Mouse (Mus musculus) hindbrain, embryonic 13.5 days (tissue): Measurements from ENCODE around the gene Irak2. TPM values are rescaled to one million over a fixed set of nuclear protein-coding genes. Genes with fewer than 3 reads are reported as not detected.
A peak's percentile ranks its signal among the peaks of the same experiment; 100 is the strongest.
"Not testable (repeated sequence)": the region's sequence is repeated elsewhere in the genome, so short reads cannot be mapped to it uniquely, and the experiment has no call there.

Source experiments
- ATAC-seq: fragments of 200-750 bp; cut with Nextera tagmentation; 2 replicates; pipeline ENCODE4 v1.8.0; 2017; ENCODE audit warnings: moderate TSS enrichment; ENCODE audit not compliant: low FRiP score
- H3K27ac ChIP-seq: fragments of 300-500 bp; sonication (generic); 2 replicates; pipeline ENCODE4 v1.5.1; 2015; ENCODE audit warnings: inconsistent platforms, mild to moderate bottlenecking, moderate library complexity
- H3K27me3 ChIP-seq: fragments of 300-500 bp; sonication (generic); 2 replicates; pipeline ENCODE4 v1.6.1; 2015; ENCODE audit warnings: mild to moderate bottlenecking, inconsistent platforms
- H3K36me3 ChIP-seq: fragments of 300-500 bp; sonication (generic); 2 replicates; pipeline ENCODE4 v1.6.1; 2015; ENCODE audit warnings: mild to moderate bottlenecking, inconsistent platforms
- H3K4me1 ChIP-seq: fragments of 300-500 bp; sonication (generic); replicated peaks from 2 replicates; pipeline ENCODE4 v1.6.1; 2015; ENCODE audit warnings: inconsistent platforms
- H3K4me2 ChIP-seq: fragments of 300-500 bp; sonication (generic); 2 replicates; pipeline ENCODE4 v1.6.1; 2015; ENCODE audit warnings: inconsistent platforms, mild to moderate bottlenecking, moderate library complexity
- H3K4me3 ChIP-seq: fragments of 300-500 bp; sonication (generic); 2 replicates; pipeline ENCODE4 v1.5.1; 2015; ENCODE audit warnings: mild to moderate bottlenecking, inconsistent platforms
- H3K9ac ChIP-seq: fragments of 300-500 bp; sonication (generic); 2 replicates; pipeline ENCODE4 v1.6.1; 2015; ENCODE audit warnings: mild to moderate bottlenecking, inconsistent platforms
- H3K9me3 ChIP-seq: fragments of 300-500 bp; sonication (generic); 2 replicates; pipeline ENCODE4 v1.6.1; 2016; ENCODE audit warnings: inconsistent platforms
- WGBS: fragments of 180-500 bp; shearing (Covaris S2); methylation state at CpG from one replicate; pipeline ENCODE4 v1.1.7; 2015; 5-methylcytosine and 5-hydroxymethylcytosine counted together
- polyA plus RNA-seq: library from polyadenylated mRNA; unstranded; fragments of >200 nt; fragmentation: Nextera tagmentation; extraction: Ambion mirVana; gene quantifications from 2 replicates; pipeline ENCODE4 v1.2.1, GENCODE M21; 2015

The Irak2 gene
- polyA plus RNA-seq, 1 experiment from 2014 or later, result 1.7 TPM

- Histone ChIP-seq H3K4me3 (no peak overlapping the region), H3K4me2 (no peak overlapping the region), H3K9ac (no peak overlapping the region), H3K27me3 (no peaks in the 10 kb centered on the region), H3K36me3 (peaks cover 7% of the 10 kb centered on the region), H3K27ac (no peak overlapping the region), H3K9me3 (no peaks in the 10 kb centered on the region), H3K4me1 (peaks cover 41% of the 10 kb centered on the region)
- ATAC-seq, result no peak
- 74% methylated on average over 1 of the region's 1 CpGs for WGBS
Measured at GRCm38 (mm10) chr6:113695203-113695602, 56.9 kb downstream of the Irak2 start.

GRCm38 (mm10) chr6:113695766-113696355 is 57.6 kb downstream of the Irak2 start:
- Histone ChIP-seq H3K9ac (peak overlapping the region; percentile 67), H3K27me3 (no peaks in the 10 kb centered on the region), H3K9me3 (no peaks in the 10 kb centered on the region), H3K4me2 (peak overlapping the region; percentile 93), H3K36me3 (peaks cover 13% of the 10 kb centered on the region), H3K4me1 (peaks cover 40% of the 10 kb centered on the region), H3K27ac (peak overlapping the region; percentile 62; the same call in 1 of the 2 replicates), H3K4me3 (peak overlapping the region; percentile 88)
- 90% methylated on average over 4 of the region's 4 CpGs for WGBS
- no peak for ATAC-seq

GRCm38 (mm10) chr6:113696582-113697221 is 58.4 kb downstream of the Irak2 start, which contains the start of gene Tatdn2:
Gene Tatdn2, plus strand, starts transcription at chr6:113697050.
- under 1% methylated on average over 48 of the region's 58 CpGs for WGBS
- peak within 1 kb of the TSS; percentile 88 for H3K4me3 ChIP-seq
- no peaks in the 10 kb centered on the region for H3K27me3 ChIP-seq

GRCm38 (mm10) chr6:113697222-113698205 is 59.2 kb downstream of the Irak2 start:
- peak; percentile 73 for ATAC-seq
- peaks cover 38% of the 10 kb centered on the region for H3K4me1 ChIP-seq
- WGBS, result under 1% methylated on average over 78 of the region's 113 CpGs

More at GRCm38 (mm10) chr6:113696582-113697221, 58.4 kb downstream of the Irak2 start, which contains the start of gene Tatdn2:
- H3K4me1 ChIP-seq, result peaks cover 38% of the 10 kb centered on the region
- H3K9me3 ChIP-seq, result no peaks in the 10 kb centered on the region
- H3K9ac ChIP-seq, result peak within 1 kb of the TSS; percentile 89
- H3K36me3 ChIP-seq, result peaks cover 20% of the 10 kb centered on the region
- ATAC-seq, result peak; percentile 99
- peak within 1 kb of the TSS; percentile 93 for H3K4me2 ChIP-seq
- H3K27ac ChIP-seq, result peak within 1 kb of the TSS; percentile 87

GRCm38 (mm10) chr6:113712718-113713117 is 74.5 kb downstream of the Irak2 start:
- ATAC-seq, result no peak
- 97% methylated on average over 3 of the region's 3 CpGs for WGBS
- Histone ChIP-seq H3K4me2 (no peak overlapping the region), H3K4me3 (no peak overlapping the region), H3K27me3 (no peaks in the 10 kb centered on the region), H3K27ac (no peak overlapping the region), H3K9me3 (no peaks in the 10 kb centered on the region), H3K9ac (no peak overlapping the region), H3K4me1 (no peaks in the 10 kb centered on the region), H3K36me3 (peaks cover 97% of the 10 kb centered on the region)

More at GRCm38 (mm10) chr6:113697222-113698205, 59.2 kb downstream of the Irak2 start:
- H3K4me3 ChIP-seq, result peak overlapping the region; percentile 88
- peak overlapping the region; percentile 93 for H3K4me2 ChIP-seq
- peak overlapping the region; percentile 87 for H3K27ac ChIP-seq
- peaks cover 28% of the 10 kb centered on the region for H3K36me3 ChIP-seq
- H3K9ac ChIP-seq, result peak overlapping the region; percentile 89
- no peaks in the 10 kb centered on the region for H3K9me3 ChIP-seq
- no peaks in the 10 kb centered on the region for H3K27me3 ChIP-seq

- not testable (repeated sequence) for H3K27ac ChIP-seq, H3K9me3 ChIP-seq, ATAC-seq, H3K4me3 ChIP-seq, H3K4me1 ChIP-seq, H3K9ac ChIP-seq, H3K27me3 ChIP-seq, H3K4me2 ChIP-seq
- H3K36me3 ChIP-seq, result peaks cover 94% of the 10 kb centered on the region
- 89% methylated on average over 5 of the region's 5 CpGs for WGBS
Measured at GRCm38 (mm10) chr6:113713389-113713788, 75.1 kb downstream of the Irak2 start.

- H3K4me3 ChIP-seq, result no peak overlapping the region
- no peak overlapping the region for H3K27ac ChIP-seq
- H3K4me1 ChIP-seq, result no peaks in the 10 kb centered on the region
- no peak for ATAC-seq
- no peaks in the 10 kb centered on the region for H3K27me3 ChIP-seq
- WGBS, result 92% methylated on average over 2 of the region's 2 CpGs
- no peak overlapping the region for H3K4me2 ChIP-seq
- peaks cover 94% of the 10 kb centered on the region for H3K36me3 ChIP-seq
- H3K9me3 ChIP-seq, result no peaks in the 10 kb centered on the region
- H3K9ac ChIP-seq, result no peak overlapping the region
Measured at GRCm38 (mm10) chr6:113714276-113714675, 76.0 kb downstream of the Irak2 start.

- Histone ChIP-seq H3K27ac (no peak overlapping the region), H3K9ac (no peak overlapping the region), H3K4me3 (no peak overlapping the region), H3K27me3 (no peaks in the 10 kb centered on the region), H3K36me3 (peaks cover 94% of the 10 kb centered on the region), H3K9me3 (no peaks in the 10 kb centered on the region), H3K4me2 (no peak overlapping the region), H3K4me1 (no peaks in the 10 kb centered on the region)
- WGBS, result 76% methylated on average over 1 of the region's 1 CpGs
- no peak for ATAC-seq
Measured at GRCm38 (mm10) chr6:113714797-113715196, 76.5 kb downstream of the Irak2 start.

- ATAC-seq, result no peak
- WGBS, result 92% methylated on average over 3 of the region's 3 CpGs
Measured at GRCm38 (mm10) chr6:113717541-113717940, 79.3 kb downstream of the Irak2 start.

GRCm38 (mm10) chr6:113719878-113720277 is 81.6 kb downstream of the Irak2 start, which contains the start of gene Ghrl:
Gene Ghrl, minus strand, starts transcription at chr6:113719880.
- 91% methylated on average over 3 of the region's 3 CpGs for WGBS
- ATAC-seq, result no peak
- no peak within 1 kb of the TSS for H3K9ac ChIP-seq

More at GRCm38 (mm10) chr6:113717541-113717940, 79.3 kb downstream of the Irak2 start:
- Histone ChIP-seq H3K4me1 (no peaks in the 10 kb centered on the region), H3K4me2 (no peak overlapping the region), H3K9me3 (no peaks in the 10 kb centered on the region), H3K27me3 (no peaks in the 10 kb centered on the region), H3K4me3 (no peak overlapping the region), H3K27ac (no peak overlapping the region), H3K36me3 (peaks cover 87% of the 10 kb centered on the region), H3K9ac (no peak overlapping the region)

GRCm38 (mm10) chr6:113721061-113721460 is 82.8 kb downstream of the Irak2 start:
- Histone ChIP-seq H3K36me3 (peaks cover 79% of the 10 kb centered on the region), H3K4me1 (no peaks in the 10 kb centered on the region), H3K27ac (no peak overlapping the region), H3K4me2 (no peak overlapping the region), H3K27me3 (no peaks in the 10 kb centered on the region), H3K9ac (no peak overlapping the region), H3K4me3 (no peak overlapping the region), H3K9me3 (no peaks in the 10 kb centered on the region)
- 95% methylated on average over 4 of the region's 4 CpGs for WGBS
- ATAC-seq, result no peak

More at GRCm38 (mm10) chr6:113719878-113720277, 81.6 kb downstream of the Irak2 start, which contains the start of gene Ghrl:
- no peaks in the 10 kb centered on the region for H3K27me3 ChIP-seq
- H3K27ac ChIP-seq, result no peak within 1 kb of the TSS
- H3K36me3 ChIP-seq, result peaks cover 81% of the 10 kb centered on the region
- no peak within 1 kb of the TSS for H3K4me2 ChIP-seq
- no peaks in the 10 kb centered on the region for H3K9me3 ChIP-seq
- no peaks in the 10 kb centered on the region for H3K4me1 ChIP-seq
- no peak within 1 kb of the TSS for H3K4me3 ChIP-seq

GRCm38 (mm10) chr6:113728181-113728580 is 89.9 kb downstream of the Irak2 start:
- no peaks in the 10 kb centered on the region for H3K4me1 ChIP-seq
- no peak for ATAC-seq
- no peak overlapping the region for H3K4me3 ChIP-seq
- no peak overlapping the region for H3K27ac ChIP-seq
- H3K4me2 ChIP-seq, result no peak overlapping the region
- H3K9me3 ChIP-seq, result no peaks in the 10 kb centered on the region
- H3K36me3 ChIP-seq, result peaks cover 92% of the 10 kb centered on the region
- H3K27me3 ChIP-seq, result no peaks in the 10 kb centered on the region
- H3K9ac ChIP-seq, result no peak overlapping the region
- 92% methylated on average over 7 of the region's 7 CpGs for WGBS
